Mouse (Mus musculus): Measurements from ENCODE around the gene Ly6g6d.

The Ly6g6d gene

GRCm38 (mm10) chr17:35024691-35025488 lies 53.0 kb downstream of the Ly6g6d start:
- no peak for DNase-seq (ENCODE audit: extremely low read depth, low read depth, low spot score)

GRCm38 (mm10) chr17:35024261-35024660 lies 53.6 kb downstream of the Ly6g6d start:
- no peak for DNase-seq (ENCODE audit: extremely low read depth, low read depth, low spot score)

- no peak for DNase-seq (ENCODE audit: extremely low read depth, low read depth, low spot score)
Measured at GRCm38 (mm10) chr17:35023756-35024155, 54.1 kb downstream of the Ly6g6d start.

- no peak for DNase-seq (ENCODE audit: extremely low read depth, low read depth, low spot score)
Measured at GRCm38 (mm10) chr17:35023221-35023620, 54.6 kb downstream of the Ly6g6d start.

- DNase-seq (ENCODE audit: extremely low read depth, low read depth, low spot score), result no peak
Measured at GRCm38 (mm10) chr17:35022541-35023060, 55.3 kb downstream of the Ly6g6d start.

- DNase-seq (ENCODE audit: extremely low read depth, low read depth, low spot score), result no peak
Measured at GRCm38 (mm10) chr17:35021842-35022477, 55.9 kb downstream of the Ly6g6d start.

Measured in fat pad, adult 2 months (tissue).